Mouse (Mus musculus) hindbrain, embryonic 16.5 days (tissue): ENCODE data around the gene Hoxa11. TPM values are rescaled to one million over a fixed set of nuclear protein-coding genes. Genes with fewer than 3 reads are reported as not detected.
A peak's percentile ranks its signal among the peaks of the same experiment; 100 is the strongest.

Experiments used
- ATAC-seq: fragments of 200-750 bp; cut with Nextera tagmentation; 2 replicates; pipeline ENCODE4 v1.8.0; 2017; ENCODE audit warnings: moderate TSS enrichment, moderate library complexity
- H3K27ac ChIP-seq: fragments of 300-500 bp; sonication (generic); 2 replicates; pipeline ENCODE4 v1.5.1; 2014; ENCODE audit warnings: low read depth, mild to moderate bottlenecking, control low read depth, low read length, moderate library complexity
- H3K27me3 ChIP-seq: fragments of 300-500 bp; sonication (generic); replicated peaks from 2 replicates; pipeline ENCODE4 v1.6.1; 2014; ENCODE audit warnings: low read length; ENCODE audit not compliant: control insufficient read depth, insufficient read depth
- H3K36me3 ChIP-seq: fragments of 300-500 bp; sonication (generic); 2 replicates; pipeline ENCODE4 v1.6.1; 2014; ENCODE audit warnings: mild to moderate bottlenecking, low read length, moderate library complexity, mixed read lengths; ENCODE audit not compliant: control insufficient read depth, insufficient read depth
- H3K4me1 ChIP-seq: fragments of 300-500 bp; sonication (generic); 2 replicates; pipeline ENCODE4 v1.6.1; 2014; ENCODE audit warnings: low read depth, low read length; ENCODE audit not compliant: control insufficient read depth, insufficient read depth
- H3K4me2 ChIP-seq: fragments of 300-500 bp; sonication (generic); 2 replicates; pipeline ENCODE4 v1.6.1; 2014; ENCODE audit warnings: mild to moderate bottlenecking, low read length, control low read depth, moderate library complexity
- H3K4me3 ChIP-seq: fragments of 300-500 bp; sonication (generic); 2 replicates; pipeline ENCODE4 v1.5.1; 2014; ENCODE audit warnings: mild to moderate bottlenecking, low read length, control low read depth, moderate library complexity
- H3K9ac ChIP-seq: fragments of 300-500 bp; sonication (generic); 2 replicates; pipeline ENCODE4 v1.6.1; 2014; ENCODE audit warnings: low read depth, mild to moderate bottlenecking, control low read depth, low read length, moderate library complexity
- H3K9me3 ChIP-seq: fragments of 300-500 bp; sonication (generic); 2 replicates; pipeline ENCODE4 v1.6.1; 2014; ENCODE audit warnings: mild to moderate bottlenecking, low read length, moderate library complexity; ENCODE audit not compliant: control insufficient read depth
- WGBS: fragments of 180-500 bp; shearing (Covaris S2); extraction: QIAGEN DNeasy Blood & Tissue Kit; methylation state at CpG from one replicate; pipeline ENCODE4 v1.1.7; 2014; 5-methylcytosine and 5-hydroxymethylcytosine counted together
- polyA plus RNA-seq: library from polyadenylated mRNA; unstranded; fragments of >200 nt; fragmentation: Nextera tagmentation; extraction: Ambion mirVana; gene quantifications from 2 replicates; pipeline ENCODE4 v1.2.1, GENCODE M21; 2015

Gene Hoxa11
- polyA plus RNA-seq, 1 experiment from 2014 or later: not detected

GRCm38 (mm10) chr6:52260654-52261575 is 15.3 kb upstream of the Hoxa11 start, which contains the start of gene Hoxa13:
Gene Hoxa13 (minus strand): TSS chr6:52260880.
- H3K4me2 ChIP-seq: peak within 1 kb of the TSS; percentile 49
- H3K4me3 ChIP-seq: peak within 1 kb of the TSS; percentile 31
- WGBS: under 1% methylated on average over 39 of the region's 72 CpGs
- H3K4me1 ChIP-seq: peaks cover 7% of the 10 kb centered on the region; the same call in 1 of the 2 replicates
- ATAC-seq: 0 out of 2 replicates have a peak, but pooled peaks have one; percentile 11
- H3K9ac ChIP-seq: no peak within 1 kb of the TSS
- peaks cover 73% of the 10 kb centered on the region for H3K27me3 ChIP-seq
- H3K36me3 ChIP-seq: no peaks in the 10 kb centered on the region
- H3K27ac ChIP-seq: no peak within 1 kb of the TSS
- no peaks in the 10 kb centered on the region for H3K9me3 ChIP-seq

- Histone ChIP-seq H3K9me3 (no peaks in the 10 kb centered on the region), H3K27ac (no peak overlapping the region), H3K4me1 (peaks cover 7% of the 10 kb centered on the region; the same call in 1 of the 2 replicates), H3K4me2 (peak overlapping the region; percentile 49; the same call in 1 of the 2 replicates), H3K27me3 (peaks cover 73% of the 10 kb centered on the region), H3K9ac (no peak overlapping the region), H3K4me3 (peak overlapping the region; percentile 31; the same call in 1 of the 2 replicates), H3K36me3 (no peaks in the 10 kb centered on the region)
- under 1% methylated on average over 38 of the region's 39 CpGs for WGBS
- no peak for ATAC-seq
Measured at GRCm38 (mm10) chr6:52259811-52260261, 14.2 kb upstream of the Hoxa11 start.

DNA sequence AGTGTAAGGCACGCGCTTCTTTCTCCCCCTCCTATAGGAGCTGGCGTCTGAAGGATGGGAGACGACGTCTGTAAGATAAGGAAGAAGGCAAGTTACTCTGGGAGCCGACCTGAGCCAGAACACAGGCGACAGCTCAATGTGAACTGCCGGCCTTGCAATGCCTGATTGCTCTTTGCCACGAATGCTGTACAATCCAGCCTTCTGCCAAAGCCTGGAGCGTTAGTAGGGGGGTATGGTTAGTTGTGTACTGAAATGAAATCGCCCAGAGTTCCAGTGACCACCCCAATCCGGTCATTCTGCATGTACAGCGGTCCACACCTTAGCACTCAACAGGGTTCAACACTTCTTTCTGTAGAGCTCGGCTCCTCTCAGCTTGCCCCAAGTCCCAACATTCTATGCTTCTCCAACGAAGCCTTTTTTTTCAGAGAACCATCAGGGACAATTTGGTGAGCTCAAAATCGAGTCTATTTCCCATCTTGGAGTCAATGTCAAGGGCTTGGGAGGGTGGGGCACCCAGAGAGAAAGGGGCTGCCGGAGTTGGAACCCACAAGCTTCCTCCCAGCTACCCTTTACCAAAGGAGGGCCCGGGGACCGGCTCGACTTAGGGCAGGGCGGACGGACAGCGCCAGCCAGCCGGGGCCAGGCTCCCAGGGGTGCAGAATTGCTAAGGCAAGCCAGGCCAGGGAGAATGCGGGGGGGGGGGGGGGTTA is 13.6 kb upstream of the Hoxa11 start:
- H3K27ac ChIP-seq: no peak overlapping the region
- no peaks in the 10 kb centered on the region for H3K9me3 ChIP-seq
- peaks cover 7% of the 10 kb centered on the region; the same call in 1 of the 2 replicates for H3K4me1 ChIP-seq
- peaks cover 68% of the 10 kb centered on the region for H3K27me3 ChIP-seq
- 2% methylated on average over 24 of the region's 25 CpGs for WGBS
- H3K4me2 ChIP-seq: no peak overlapping the region
- no peak overlapping the region for H3K9ac ChIP-seq
- H3K4me3 ChIP-seq: no peak overlapping the region
- no peak for ATAC-seq
- no peaks in the 10 kb centered on the region for H3K36me3 ChIP-seq

DNA sequence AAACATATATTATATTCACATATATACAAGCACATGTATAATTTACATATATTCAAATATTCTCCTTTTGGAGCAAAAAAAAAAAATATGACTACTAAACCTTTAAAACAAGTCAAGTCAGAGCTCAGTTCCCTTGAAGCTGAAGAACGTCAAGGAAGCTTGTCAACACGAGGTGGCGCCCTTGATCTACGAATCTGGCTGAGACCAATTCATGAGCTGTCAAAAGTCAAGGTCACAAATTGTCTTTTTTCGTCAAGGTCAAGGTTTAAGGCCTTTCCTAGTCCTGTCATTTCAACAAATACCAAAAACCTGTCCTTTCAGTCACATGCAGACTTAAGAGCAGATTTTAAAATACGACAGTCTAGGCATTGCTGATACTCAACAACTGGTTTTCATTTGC is 11.3 kb upstream of the Hoxa11 start:
- no peaks in the 10 kb centered on the region for H3K9me3 ChIP-seq
- H3K4me2 ChIP-seq: no peak overlapping the region
- H3K36me3 ChIP-seq: no peaks in the 10 kb centered on the region
- under 1% methylated on average over 6 of the region's 6 CpGs for WGBS
- H3K4me1 ChIP-seq: peaks cover 7% of the 10 kb centered on the region; the same call in 1 of the 2 replicates
- no peak overlapping the region for H3K9ac ChIP-seq
- H3K4me3 ChIP-seq: no peak overlapping the region
- no peak overlapping the region for H3K27ac ChIP-seq
- no peak for ATAC-seq
- peaks cover 61% of the 10 kb centered on the region for H3K27me3 ChIP-seq

- Histone ChIP-seq H3K9me3 (no peaks in the 10 kb centered on the region), H3K36me3 (no peaks in the 10 kb centered on the region), H3K27me3 (peaks cover 65% of the 10 kb centered on the region), H3K4me3 (no peak overlapping the region), H3K9ac (no peak overlapping the region), H3K4me2 (no peak overlapping the region), H3K4me1 (no peaks in the 10 kb centered on the region), H3K27ac (no peak overlapping the region)
- ATAC-seq: no peak
- 1% methylated on average over 59 of the region's 59 CpGs for WGBS
Measured at GRCm38 (mm10) chr6:52253511-52254500, 8.2 kb upstream of the Hoxa11 start.

- Histone ChIP-seq H3K4me2 (no peak overlapping the region), H3K27me3 (peaks cover 67% of the 10 kb centered on the region)
- under 1% methylated on average over 35 of the region's 35 CpGs for WGBS
Measured at GRCm38 (mm10) chr6:52252775-52253376, 7.3 kb upstream of the Hoxa11 start.

DNA sequence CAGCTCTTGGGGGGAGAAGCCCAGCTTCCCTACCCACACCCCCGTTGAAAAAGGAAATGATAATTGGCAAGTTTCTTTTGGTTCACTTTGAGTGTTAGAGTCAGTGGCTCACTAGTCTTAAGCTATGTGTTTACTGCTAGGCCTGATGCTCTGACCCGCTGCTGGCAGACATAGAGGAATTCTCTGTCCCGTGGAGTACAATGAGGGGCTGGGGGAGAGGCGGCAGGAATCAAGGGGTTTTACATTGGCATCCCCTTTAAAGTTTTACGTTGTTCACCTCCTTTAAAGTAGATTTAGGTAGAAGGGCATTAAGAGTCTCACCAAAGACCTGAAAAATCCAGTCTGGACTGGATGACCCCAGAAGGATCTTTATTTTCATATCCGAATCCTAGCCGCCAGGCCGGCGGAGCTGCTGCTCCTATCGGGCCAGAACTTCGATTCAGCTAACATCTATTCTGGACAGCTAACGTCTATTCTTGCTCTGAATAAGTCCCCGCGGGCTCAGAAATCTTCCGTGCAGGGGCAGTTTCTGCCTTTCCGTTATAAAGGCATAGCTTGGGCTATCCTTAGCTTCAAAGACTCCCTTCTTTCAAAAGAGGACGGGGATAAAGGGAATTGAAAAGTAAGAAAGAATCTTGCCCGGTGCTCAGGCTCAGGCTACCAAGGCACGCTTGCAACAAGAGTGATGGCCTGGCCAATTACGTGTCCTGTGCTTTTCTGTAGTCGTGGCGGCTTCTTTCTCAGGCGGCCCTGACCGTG is 6.6 kb upstream of the Hoxa11 start:
- Histone ChIP-seq H3K9ac (no peak overlapping the region), H3K9me3 (no peaks in the 10 kb centered on the region), H3K4me1 (no peaks in the 10 kb centered on the region), H3K4me2 (no peak overlapping the region), H3K4me3 (no peak overlapping the region), H3K36me3 (no peaks in the 10 kb centered on the region), H3K27ac (no peak overlapping the region), H3K27me3 (peaks cover 69% of the 10 kb centered on the region)
- no peak for ATAC-seq
- WGBS: 3% methylated on average over 24 of the region's 24 CpGs

More at GRCm38 (mm10) chr6:52252775-52253376, 7.3 kb upstream of the Hoxa11 start:
- H3K4me1 ChIP-seq: no peaks in the 10 kb centered on the region
- no peak overlapping the region for H3K9ac ChIP-seq
- H3K36me3 ChIP-seq: no peaks in the 10 kb centered on the region
- no peaks in the 10 kb centered on the region for H3K9me3 ChIP-seq
- no peak for ATAC-seq
- H3K27ac ChIP-seq: no peak overlapping the region
- no peak overlapping the region for H3K4me3 ChIP-seq
